Mouse (Mus musculus): ENCODE results near the gene Hemk1.
A peak's percentile ranks its signal among the peaks of the same experiment; 100 is the strongest.
"Not testable (repeated sequence)": the region's sequence is repeated elsewhere in the genome, so short reads cannot be mapped to it uniquely, and the experiment has no call there.

The Hemk1 gene

DNA sequence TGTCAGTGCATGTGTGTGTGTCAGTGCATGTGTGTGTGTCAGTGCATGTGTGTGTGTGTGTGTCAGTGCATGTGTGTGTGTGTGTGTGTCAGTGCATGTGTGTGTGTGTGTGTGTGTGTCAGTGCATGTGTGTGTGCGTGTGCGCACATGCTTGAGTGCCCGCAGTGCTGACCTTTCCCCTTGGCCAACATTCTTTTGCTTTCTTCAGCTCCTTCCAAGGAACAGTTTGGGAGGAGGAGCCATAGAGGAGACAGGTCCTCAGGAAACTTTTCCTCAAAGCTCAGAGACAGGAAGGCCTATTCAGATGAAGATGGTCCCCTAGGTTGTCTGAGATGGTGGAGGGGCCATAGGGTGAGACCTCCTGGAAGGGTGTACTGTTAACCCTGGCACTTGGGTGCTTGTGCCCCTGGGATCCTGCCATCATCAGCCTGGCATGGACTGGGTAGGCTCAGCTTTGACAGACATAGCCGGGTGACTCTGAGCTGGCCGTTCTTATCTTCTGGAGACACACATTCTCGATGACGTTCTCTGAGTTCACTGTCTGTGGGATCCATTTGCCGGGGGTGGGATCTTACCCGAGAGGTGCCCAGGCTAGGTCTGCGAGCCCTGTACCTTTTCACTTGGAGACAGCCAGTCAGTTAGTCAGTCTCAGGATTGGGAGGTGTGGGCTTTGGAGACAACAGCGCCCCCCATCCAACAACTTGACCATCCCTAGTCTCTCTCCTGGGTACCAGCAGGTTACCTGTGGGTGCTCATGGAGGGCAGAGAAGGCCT lies 30.9 kb downstream of the Hemk1 start:
- DNase-seq, result no peak

DNA sequence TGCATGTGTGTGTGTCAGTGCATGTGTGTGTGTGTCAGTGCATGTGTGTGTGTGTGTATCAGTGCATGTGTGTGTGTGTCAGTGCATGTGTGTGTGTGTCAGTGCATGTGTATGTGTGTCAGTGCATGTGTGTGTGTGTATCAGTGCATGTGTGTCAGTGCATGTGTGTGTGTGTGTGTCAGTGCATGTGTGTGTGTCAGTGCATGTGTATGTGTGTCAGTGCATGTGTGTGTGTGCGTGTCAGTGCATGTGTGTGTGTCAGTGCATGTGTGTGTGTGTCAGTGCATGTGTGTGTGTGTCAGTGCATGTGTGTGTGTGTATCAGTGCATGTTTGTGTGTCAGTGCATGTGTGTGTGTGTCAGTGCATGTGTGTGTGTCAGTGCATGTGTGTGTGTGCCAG lies 31.5 kb downstream of the Hemk1 start:
- not testable (repeated sequence) for DNase-seq

DNA sequence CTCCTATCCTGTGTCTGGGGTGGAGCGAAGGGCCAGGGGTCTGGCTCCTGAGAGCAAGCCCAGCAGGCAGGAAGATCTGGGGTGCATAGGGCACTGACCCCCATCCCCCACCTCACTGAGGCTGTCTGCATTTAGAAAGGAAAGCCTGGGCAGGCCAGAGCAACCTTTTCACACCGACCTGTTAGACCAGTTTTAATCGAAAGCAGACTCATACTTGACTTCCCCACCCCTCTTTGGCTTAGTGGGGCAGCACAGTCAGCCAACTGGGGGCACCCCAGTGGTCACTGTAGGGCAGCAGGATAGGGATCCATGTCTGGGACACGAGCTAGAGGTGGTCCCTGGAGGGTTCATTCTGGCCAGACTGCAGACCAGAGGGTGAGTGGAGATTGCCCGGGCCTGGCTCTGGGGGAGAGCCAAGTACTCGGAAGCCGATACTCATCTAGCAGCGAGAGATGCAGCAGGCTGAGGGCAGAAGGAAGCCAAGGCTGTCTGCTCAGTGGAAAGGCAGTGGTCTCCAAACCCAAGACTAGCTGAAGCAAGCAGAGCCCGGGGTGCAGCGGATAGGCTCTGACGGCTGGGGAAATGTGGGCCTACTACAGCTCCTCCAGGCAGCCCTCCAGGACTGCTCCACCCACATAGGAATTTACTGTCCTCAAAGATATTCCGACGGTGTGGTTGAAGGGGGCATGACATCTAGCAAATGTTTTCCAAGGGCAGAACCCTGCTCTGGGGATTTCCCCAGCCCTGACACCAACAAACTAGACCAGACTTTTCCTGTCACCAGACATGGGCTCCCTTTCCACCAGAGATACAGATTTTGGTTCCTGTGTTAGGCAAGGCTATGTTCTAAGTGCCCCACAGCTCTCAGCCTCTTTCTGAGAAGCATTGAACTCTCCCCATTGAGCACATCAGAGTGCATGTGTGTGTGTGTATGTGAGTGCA lies 32.3 kb downstream of the Hemk1 start:
- peak; percentile 56 to 62 for DNase-seq

DNA sequence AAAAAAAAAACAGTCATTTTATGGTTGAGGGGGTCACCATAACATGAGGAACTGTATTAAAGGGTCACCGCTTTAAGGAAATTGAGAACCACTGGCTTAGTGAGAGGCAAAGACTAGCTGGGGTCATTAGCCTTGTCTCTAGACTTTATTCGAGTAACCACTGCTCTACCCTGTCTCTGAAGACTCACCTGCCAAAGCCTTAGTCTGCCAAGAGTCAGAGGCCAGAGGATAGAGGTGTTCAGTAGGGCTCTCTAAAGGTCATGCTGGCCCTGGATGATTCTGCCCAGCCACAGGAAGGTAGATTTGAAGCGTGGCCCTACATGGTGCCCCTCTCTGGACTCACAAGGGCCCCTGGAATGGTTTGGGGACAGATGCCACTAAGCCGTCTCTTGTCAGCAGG lies 33.1 kb downstream of the Hemk1 start:
- DNase-seq, result no peak

DNA sequence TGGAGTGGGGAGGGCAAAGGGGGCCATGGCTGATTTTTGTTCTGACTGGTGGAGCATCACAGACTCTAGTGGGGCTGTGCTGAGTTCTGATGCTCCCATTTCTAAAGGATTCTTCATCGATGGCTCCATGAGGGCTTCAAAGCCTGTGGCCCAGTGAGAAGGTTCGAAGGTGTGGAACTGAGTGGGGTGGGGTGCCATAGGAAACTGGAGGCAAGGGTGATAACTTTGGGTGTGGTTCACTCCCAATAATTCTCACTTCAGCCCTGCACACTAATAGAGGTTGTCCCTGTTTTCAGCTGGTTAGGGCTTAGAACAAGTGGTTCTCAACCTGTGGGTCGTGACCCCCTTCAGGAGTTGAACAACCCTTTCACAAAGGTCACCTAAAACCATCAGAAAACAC lies 33.8 kb downstream of the Hemk1 start:
- DNase-seq, result no peak

DNA sequence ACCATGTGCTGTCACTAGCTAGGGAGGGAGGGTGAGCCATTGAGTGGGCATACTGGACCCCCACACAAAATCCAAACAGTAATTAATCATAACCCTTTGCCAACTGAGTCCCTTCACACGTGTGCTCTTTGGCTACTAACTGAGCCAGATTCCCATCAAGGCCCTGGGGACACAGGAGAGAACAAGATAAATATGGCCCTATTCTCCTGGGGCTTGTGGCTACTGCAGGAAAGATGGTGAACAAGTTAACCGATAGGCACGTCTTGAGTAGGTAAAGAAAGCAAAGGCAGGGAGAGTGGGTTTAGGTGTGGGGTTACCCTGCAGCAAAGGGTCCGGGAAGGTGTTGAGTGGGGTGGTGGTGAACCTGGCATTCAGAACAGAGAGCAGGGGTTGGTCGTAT lies 34.2 kb downstream of the Hemk1 start:
- no peak for DNase-seq

DNA sequence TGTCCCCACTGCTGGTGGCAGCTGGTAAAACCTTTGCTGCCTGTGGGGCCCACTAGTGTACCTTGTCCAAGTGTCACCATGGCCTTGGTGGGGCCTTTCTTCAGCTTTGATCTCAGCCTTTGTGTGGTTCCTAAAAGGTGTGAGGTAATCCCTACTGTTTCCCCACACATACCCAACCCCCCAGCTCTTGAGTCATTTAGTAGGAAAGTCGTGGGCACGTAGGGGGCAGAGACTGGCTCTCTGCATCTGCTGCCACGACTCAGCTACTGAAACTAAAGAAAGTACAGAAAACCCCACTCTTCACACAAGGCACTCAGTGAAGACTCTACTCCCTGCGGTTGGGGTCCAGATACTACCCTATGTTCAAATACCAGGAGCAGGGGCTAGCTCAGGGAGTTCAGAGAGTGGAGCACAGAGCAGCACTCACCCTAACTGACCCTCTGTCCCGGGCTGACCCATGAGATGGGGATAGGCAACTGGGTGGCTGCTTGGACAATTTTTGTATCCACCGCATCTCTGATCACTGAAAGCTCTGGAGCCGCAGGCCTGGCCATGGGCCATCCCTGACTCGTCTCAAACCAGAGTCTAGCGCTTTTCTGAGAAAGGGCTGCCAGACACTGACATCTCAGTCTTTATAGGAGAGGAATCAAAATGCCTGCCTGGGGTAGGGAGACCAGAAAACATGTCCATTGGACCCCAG lies 34.9 kb downstream of the Hemk1 start:
- no peak for DNase-seq

DNA sequence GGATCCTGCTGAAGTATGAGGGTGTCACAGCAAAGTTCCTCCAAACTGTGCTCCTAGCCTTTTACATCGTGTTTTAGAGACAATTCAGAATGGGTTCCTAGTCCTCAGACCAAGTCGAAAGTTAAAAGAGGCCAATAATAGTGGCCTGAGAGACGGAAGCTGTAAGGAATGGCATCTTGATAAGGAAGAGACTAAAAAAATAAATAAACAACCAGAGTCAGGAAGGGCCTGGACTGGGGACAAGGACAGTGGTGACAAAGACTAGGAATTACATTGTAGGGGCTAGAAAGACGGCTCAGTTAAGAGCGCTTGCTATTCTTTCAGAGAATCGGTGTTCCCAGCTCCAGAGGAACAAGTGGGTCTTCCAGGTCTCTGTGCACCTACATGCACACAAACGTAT lies 35.6 kb downstream of the Hemk1 start:
- DNase-seq, result no peak

DNA sequence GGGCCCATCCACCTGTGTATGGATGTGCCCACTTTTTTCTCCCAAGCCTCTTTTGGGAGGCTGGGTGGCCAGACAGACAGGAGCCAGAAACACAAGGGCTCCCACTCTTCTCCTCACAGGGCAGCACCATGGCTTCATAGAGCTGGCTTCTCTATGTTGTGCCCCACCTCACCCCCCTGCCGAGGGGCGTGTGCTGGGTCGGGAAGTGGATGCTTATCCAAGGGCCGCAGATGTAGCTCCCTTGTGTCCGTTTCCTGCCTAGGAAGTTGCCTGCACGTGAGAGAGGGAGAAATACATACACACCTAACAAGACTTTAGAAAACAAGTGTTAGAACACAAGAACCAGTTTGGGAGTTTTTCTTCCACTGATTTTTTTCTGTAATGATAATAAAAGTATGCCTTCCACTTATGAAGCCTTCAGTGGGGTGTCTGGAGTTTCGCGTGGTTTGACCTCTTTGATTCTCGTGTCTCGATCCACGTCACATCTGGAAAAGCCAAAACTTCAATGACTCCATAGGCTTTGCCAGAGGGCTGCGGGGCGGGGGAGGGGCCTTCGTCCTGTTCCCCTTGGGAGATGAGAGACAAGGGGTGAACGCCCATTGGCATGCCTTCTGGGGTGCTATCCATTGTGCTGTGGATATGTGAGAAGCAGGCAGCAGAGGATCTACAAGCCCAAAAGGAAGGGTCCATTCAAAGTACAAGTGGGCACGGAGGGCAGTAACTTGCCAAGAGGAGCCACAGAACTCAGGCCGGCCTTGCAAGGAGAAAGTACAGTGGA lies 36.4 kb downstream of the Hemk1 start:
- peak; percentile 43 to 75 for DNase-seq

DNA sequence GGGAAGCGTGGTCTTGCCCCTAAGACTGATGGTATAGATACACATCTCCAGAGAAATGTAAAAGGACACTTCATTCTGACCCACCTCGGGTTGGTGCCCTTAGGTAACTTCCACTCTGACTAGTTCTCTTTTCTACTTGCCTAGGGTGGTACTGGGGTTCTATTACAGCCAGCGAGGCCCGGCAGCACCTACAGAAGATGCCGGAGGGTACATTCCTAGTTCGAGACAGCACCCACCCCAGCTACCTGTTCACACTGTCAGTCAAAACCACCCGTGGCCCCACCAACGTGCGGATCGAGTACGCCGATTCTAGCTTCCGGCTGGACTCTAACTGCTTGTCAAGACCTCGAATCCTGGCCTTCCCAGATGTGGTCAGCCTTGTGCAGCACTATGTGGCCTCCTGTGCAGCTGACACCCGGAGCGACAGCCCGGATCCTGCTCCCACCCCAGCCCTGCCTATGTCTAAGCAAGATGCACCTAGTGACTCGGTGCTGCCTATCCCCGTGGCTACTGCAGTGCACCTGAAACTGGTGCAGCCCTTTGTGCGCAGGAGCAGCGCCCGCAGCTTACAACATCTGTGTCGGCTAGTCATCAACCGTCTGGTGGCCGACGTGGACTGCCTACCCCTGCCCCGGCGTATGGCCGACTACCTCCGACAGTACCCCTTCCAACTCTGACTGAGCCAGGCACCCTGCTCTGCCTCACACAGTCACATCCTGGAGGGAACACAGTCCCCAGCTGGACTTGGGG lies 37.8 kb downstream of the Hemk1 start:
- DNase-seq, result no peak

DNA sequence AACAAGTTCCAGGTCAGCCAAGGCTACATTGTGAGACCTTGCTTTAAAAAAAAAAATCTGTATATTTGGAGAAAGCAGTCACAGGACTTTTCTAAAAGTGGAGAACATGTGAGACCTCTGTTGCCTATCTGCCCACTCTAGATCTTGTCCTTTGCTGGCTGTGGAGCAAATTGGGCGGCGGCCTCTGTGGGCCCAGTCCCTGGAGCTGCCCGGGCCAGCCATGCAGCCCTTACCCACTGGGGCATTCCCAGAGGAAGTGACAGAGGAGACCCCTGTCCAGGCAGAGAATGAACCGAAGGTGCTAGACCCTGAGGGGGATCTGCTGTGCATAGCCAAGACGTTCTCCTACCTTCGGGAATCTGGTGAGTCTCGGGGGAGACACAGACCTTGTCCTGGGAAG lies 38.4 kb downstream of the Hemk1 start:
- DNase-seq, result no peak

DNA sequence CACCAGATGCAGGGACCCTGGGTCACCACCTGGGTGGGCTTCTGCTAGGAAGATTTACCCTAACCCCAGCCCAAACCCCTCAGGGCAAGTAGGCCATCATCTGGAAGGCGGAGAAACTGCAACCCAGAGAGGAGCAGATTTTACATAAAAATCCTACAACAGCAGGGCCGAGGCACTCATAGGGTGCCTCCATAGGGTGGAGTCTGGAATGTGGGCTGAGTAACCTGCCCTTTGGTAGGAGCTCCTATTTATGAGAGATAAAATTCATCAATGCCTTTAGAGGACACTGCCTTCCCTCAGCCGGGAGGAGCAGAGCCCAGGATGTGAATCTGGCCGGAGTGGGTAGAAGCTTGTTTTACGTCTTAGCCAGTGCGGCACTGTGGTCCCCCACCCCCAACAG lies 39.3 kb downstream of the Hemk1 start:
- no peak for DNase-seq

DNA sequence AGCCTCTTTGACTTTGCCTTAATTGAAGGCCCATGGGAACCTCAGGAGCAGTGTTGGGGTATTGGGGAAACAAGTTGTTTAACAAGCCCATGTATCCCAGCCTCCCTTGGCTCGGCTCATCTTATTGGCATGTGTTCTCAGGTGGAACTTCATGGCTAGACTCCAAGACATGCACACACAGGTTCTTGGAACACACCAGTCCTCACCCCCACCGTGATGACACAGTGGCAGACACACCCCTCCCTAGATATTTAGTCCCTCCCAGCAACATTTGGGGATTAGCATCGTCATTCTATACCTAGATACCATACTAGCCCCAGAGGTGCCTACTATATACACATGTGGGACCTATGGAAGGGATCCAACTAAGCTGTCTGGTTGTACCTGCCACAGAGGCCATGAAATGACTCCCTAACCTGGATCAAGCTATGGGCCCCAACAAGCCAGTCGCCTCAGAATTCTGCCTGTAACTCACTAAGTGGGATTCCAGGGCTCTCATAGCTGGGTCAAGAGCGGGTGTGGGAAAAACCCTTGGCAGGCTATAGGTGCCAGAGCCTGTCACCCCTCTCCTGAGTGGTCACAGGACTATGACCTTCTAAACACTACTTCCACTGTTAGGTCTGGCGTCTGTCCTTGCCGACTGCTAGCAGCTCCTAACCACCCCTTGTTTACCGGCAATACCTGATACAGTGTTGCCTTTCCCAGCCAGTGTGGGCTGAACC lies 39.9 kb downstream of the Hemk1 start:
- DNase-seq, result peak; percentile 64 to 85

DNA sequence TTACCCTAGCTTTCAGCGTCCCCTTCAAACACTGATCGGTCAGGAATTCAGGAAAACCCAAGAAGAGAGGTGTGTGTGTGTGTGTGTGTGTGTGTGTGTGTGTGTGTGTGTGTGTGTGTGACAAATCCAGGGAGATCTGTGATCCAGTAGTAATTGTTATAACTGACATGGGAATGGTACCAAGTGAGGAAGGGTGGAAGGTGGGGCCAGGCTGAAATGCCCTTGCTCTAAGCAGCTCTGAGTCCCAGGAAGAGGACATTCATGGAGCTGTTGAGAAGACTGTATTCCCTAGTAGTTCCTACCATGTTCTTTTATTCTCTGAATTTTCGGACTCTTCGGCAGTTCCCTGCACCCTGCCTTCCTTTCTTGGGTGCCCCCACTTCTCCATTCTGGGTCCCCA lies 40.5 kb downstream of the Hemk1 start:
- DNase-seq, result no peak

DNA sequence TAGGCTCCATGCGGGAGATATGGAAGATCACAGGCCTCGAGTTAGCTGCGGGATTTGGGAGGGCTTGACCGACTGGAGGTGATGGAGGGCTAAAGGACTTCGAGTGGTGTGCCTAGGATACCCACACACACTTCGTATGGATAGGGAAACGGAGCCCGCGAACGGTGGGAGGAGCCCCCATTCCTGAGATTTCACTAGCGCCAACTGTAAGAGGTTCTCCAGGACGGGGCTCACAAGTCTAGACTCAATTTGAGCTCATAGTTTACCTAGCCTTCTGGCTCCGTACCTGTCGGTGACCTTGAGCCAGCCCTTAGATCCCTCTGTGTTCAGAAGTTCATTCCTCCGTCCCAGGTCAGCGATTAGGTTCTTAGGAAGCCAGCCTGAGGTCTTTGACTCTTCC lies 41.1 kb downstream of the Hemk1 start:
- peak in 1 of 2 experiments; percentile 55 for DNase-seq

DNA sequence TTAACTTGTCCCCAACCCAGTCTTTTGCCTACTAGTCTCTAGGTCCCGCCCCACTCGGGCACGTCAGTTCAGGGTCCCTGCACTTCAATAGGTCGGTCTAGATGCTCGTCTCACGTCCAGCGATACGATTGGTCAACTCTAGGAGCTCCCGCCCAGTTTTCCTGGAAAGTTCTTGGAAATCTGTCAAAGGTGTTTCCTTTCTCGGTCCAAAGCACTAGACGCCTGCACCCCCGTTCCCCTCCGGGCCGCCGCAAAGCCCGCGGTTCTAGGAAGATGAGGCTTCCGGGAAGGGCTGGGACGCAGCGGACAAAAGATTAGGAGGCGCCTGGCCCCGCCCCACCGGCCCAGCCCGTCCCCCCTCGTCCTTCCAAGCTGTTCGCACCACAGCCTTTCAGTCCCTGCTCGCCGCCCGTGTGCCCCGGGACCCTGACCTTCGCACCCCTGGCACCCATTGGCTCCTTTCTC lies 41.6 kb downstream of the Hemk1 start:
- peak; percentile 96 to 97 for DNase-seq

DNA sequence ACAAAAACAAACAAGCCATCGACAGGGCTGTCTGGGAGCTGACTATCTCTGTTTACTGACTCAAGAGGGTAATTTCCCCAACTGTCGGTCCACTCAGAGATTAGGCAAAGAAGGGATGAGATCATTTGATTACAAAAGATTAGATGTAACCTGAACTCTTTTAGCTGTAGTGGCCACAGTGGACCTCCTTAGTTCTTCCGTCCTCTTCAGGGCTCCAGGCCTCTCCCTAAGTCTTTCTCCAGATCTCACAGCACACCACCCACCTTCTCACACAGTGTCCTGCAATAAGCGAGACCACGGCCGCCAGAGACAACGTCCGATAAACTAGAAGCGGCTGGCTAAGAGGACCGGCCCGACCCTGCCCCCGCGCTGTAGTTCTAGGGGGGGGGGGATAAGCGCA lies 42.1 kb downstream of the Hemk1 start:
- no peak for DNase-seq

DNA sequence AAGGTAGTCTGAATTCAATTTTAAA lies 42.3 kb downstream of the Hemk1 start, which contains the start of gene Cish:
Gene Cish, plus strand, starts transcription at position 11 of the 25 bp plus-strand sequence.
- no peak for DNase-seq

DNA sequence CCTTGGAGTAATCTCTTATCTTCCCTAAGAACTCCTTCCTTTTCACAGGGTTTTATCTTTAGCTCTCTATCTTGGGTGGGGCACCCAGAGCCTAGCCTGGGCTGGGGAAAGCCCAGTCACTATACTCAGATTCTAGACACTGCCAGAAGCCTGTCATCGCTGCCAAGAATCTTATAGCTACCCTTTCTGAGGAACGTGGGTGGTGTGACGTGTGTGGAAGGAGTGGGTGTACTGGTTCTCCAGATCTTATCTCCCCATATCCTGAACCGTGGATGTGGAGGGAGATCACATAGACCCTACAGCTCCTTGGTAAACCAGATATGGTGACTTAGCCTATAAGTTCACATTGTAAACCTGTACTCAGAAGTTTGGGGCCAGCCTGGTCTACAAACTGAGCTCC lies 42.5 kb downstream of the Hemk1 start:
- DNase-seq, result peak; percentile 67 to 74

DNA sequence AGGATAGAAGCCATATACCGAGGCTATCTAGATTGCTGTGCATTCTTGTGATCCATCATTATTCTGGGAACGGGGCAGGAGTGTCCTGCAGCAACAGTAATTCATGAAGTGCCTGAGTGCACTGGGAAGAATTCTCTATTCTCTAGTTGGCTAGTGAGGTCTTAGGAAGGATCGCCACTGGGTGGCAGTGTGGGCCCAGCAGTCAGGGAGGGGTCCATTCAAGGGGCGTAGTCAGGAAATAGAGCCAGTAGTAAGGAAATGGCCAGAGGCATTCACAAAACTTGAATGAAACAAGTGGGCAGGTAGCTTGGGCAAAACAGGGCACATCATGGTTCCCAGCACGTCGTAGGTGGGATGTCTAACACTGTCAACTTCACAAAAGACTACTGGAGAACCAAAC lies 43.9 kb downstream of the Hemk1 start:
- DNase-seq, result peak; percentile 83 to 91

DNA sequence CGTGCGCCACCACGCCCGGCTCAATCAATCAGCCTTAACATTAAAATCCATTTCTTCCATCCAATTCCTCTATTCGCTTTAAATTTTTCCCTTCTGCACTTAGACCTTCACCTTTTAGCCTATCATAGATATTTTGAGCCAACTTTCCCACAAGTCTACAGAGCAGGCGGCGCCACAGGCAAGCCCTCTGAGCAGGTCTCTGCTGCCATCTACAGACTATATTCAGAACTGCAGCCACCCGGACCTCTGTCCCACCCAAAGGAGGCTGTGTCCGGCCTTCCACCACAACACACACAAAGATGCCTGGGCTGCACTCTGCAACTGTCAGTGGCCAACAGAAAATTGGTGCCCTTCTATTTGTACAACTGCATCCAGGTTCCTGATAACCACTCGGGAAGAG lies 47.3 kb downstream of the Hemk1 start:
- DNase-seq, result peak; percentile 80 to 91
